Mouse (Mus musculus): ENCODE results near the gene Crlf1.

DNA sequence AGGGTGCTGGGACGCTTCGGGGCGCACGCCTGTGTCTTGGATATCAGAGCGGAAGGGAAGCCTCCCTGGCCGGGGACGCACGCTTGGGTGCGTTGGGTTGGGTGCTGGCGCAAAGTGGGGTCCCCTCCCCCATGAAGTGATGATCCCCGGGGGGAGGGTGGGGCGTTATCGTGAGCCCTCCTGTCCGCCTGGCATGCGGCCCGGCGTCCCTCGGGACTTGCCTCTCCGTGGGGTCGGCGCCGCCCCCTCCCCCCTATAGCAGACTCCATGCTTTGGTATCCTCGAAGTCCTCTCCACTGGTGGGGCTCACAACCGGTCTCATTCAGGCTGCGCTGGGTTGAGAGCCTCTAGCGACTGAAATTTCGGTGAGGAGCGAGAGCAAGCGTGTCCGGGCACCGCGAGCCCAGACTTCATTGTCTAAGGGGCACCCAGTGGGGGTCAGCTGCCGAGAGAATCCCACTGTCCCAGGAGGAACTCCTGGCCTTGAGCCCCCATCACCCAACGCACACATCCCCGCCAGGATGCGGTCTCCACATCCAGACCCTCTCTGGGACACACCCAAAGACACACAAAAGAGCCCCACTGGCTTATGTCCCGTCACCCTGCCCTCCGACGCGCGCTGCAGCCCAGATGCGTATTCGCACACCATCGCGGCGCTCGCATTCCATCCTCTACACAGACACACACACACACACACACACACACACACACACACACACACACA, 896 bp downstream of the Crlf1 start:
- no peak for TF ChIP-seq GATA1 (IDR thresholded peaks at IDR 0.05; ENCODE audit: low read length)
- no peak for TF ChIP-seq TAL1 (IDR thresholded peaks at IDR 0.05; ENCODE audit: low read length)

Measured in erythroblast, embryonic 14.5 days (primary cell).